Mouse (Mus musculus): ENCODE data around the gene Tmem210.
"Not testable (repeated sequence)": the region's sequence is repeated elsewhere in the genome, so short reads cannot be mapped to it uniquely, and the experiment has no call there.

DNA sequence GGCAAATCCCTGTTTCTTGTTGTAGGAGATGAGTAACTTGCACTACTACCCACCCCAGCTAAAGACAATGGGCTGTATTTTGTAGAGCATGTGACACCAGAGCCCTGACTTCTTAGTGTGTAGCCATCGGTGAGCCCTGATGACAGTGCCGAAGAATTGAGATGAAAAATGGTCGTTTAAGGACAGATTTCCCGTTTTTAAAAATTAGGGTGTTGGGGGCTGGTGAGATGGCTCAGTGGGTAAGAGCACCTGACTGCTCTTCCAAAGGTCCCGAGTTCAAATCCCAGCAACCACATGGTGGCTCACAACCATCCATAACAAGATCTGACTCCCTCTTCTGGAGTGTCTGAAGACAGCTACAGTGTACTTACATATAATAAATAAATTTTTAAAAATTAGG is 30.7 kb upstream of the Tmem210 start:
- TF ChIP-seq GATA1 (IDR thresholded peaks at IDR 0.05; ENCODE audit: borderline replicate concordance, low read length); CTCF (IDR thresholded peaks at IDR 0.05; ENCODE audit: low read depth, low read length); POLR2AphosphoS5 (IDR thresholded peaks at IDR 0.05; ENCODE audit: insufficient replicate concordance, low read depth, low read length); TAL1 (conservative IDR thresholded peaks at IDR 0.05; ENCODE audit: low read depth, low read length); GATA2 (IDR thresholded peaks at IDR 0.05; ENCODE audit: borderline replicate concordance, low read depth, low read length): not testable (repeated sequence)

All from G1E (cell line).